Mouse (Mus musculus): Measurements from ENCODE around the gene Tmco4. TPM values are rescaled to one million over a fixed set of nuclear protein-coding genes. Genes with fewer than 3 reads are reported as not detected.

The Tmco4 gene
- polyA plus RNA-seq, 1 experiment from 2014 or later = 12.7 TPM

- H3K4me2 ChIP-seq (ENCODE audit: low read depth, low read length) = peak overlapping the region; percentile 4; the same call in 1 of the 2 replicates
- H3K27me3 ChIP-seq (ENCODE audit: control insufficient read depth, insufficient read depth, low read length) = no peaks in the 10 kb centered on the region
- H3K9me3 ChIP-seq (replicated peaks; ENCODE audit: control insufficient read depth, low read length) = no peaks in the 10 kb centered on the region
- no peak overlapping the region for H3K9ac ChIP-seq (ENCODE audit: low read length)
- H3K4me3 ChIP-seq (replicated peaks; ENCODE audit: low read length) = no peak overlapping the region
- H3K4me1 ChIP-seq (ENCODE audit: control insufficient read depth, insufficient read depth, low read length) = 0 out of 2 replicates have a peak, but pooled peaks cover 3% of the 10 kb centered on the region
- 22% methylated on average over 12 of the region's 12 CpGs for WGBS
- ATAC-seq (ENCODE audit: insufficient read depth, low FRiP score) = no peak
- H3K36me3 ChIP-seq (ENCODE audit: control insufficient read depth, insufficient read depth, low read length) = no peaks in the 10 kb centered on the region
- no peak overlapping the region for H3K27ac ChIP-seq (ENCODE audit: low read length)
Observed at GRCm38 (mm10) chr4:138980771-138981420, 8.2 kb downstream of the Tmco4 start.

- ATAC-seq (ENCODE audit: insufficient read depth, low FRiP score) = peak; percentile 68; the same call in 1 of the 2 replicates
- Histone ChIP-seq H3K27me3 (ENCODE audit: control insufficient read depth, insufficient read depth, low read length) (no peaks in the 10 kb centered on the region), H3K4me1 (ENCODE audit: control insufficient read depth, insufficient read depth, low read length) (0 out of 2 replicates have a peak, but pooled peaks cover 3% of the 10 kb centered on the region), H3K36me3 (ENCODE audit: control insufficient read depth, insufficient read depth, low read length) (no peaks in the 10 kb centered on the region), H3K9me3 (replicated peaks; ENCODE audit: control insufficient read depth, low read length) (no peaks in the 10 kb centered on the region), H3K4me2 (ENCODE audit: low read depth, low read length) (peak overlapping the region; percentile 23; the same call in 1 of the 2 replicates), H3K4me3 (replicated peaks; ENCODE audit: low read length) (no peak overlapping the region), H3K27ac (ENCODE audit: low read length) (peak overlapping the region; percentile 58), H3K9ac (ENCODE audit: low read length) (no peak overlapping the region; the same call in 1 of the 2 replicates)
- 63% methylated on average over 3 of the region's 3 CpGs for WGBS
Observed at GRCm38 (mm10) chr4:138983422-138983821, 10.7 kb downstream of the Tmco4 start.

DNA sequence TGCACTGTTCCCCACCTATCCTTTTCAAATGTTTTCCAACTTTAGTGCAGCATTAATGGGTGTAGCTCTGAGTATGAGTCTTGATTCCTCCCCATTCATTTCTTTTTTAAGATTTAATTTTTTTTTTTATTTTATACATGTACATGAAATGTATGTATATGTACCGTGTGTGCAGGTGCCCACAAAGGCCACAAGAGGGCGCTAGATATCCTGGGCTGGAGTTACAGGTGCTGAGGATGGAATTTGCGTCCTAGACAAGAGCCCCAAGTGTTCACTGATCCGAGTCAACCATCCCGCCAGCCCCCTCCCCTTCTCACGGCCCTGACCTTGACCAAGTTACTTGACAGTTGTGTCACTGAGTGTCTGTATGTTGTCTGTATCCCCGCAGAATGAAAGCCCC lies 12.1 kb downstream of the Tmco4 start:
- H3K9ac ChIP-seq (ENCODE audit: low read length) = no peak overlapping the region
- no peaks in the 10 kb centered on the region for H3K9me3 ChIP-seq (replicated peaks; ENCODE audit: control insufficient read depth, low read length)
- no peak overlapping the region for H3K4me2 ChIP-seq (ENCODE audit: low read depth, low read length)
- 0 out of 2 replicates have a peak, but pooled peaks cover 3% of the 10 kb centered on the region for H3K4me1 ChIP-seq (ENCODE audit: control insufficient read depth, insufficient read depth, low read length)
- whole genome bisulfite sequencing = 74% methylated on average over 7 of the region's 7 CpGs
- no peaks in the 10 kb centered on the region for H3K27me3 ChIP-seq (ENCODE audit: control insufficient read depth, insufficient read depth, low read length)
- no peaks in the 10 kb centered on the region for H3K36me3 ChIP-seq (ENCODE audit: control insufficient read depth, insufficient read depth, low read length)
- ATAC-seq (ENCODE audit: insufficient read depth, low FRiP score) = no peak
- no peak overlapping the region for H3K4me3 ChIP-seq (replicated peaks; ENCODE audit: low read length)
- no peak overlapping the region for H3K27ac ChIP-seq (ENCODE audit: low read length)

DNA sequence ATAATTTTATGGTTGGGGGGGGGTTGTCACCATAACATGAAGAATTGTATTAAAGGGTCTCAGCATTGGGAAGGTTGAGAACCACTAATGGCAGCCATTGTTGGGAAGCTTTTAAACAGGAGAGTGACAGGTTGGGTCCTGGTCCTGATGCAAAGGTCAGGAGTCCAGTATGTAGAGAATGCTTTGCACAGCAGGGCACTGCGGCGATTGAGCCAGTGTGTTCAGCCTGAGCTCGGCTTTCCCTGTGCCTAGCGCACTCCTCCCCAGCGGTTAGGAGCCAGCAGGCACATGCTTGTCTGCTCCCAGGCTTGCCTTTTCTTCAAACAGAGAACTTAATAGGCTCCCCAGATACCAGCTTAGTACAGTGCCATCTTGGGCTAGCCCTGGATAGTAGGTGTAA lies 13.6 kb downstream of the Tmco4 start:
- H3K4me3 ChIP-seq (replicated peaks; ENCODE audit: low read length) = no peak overlapping the region
- H3K4me2 ChIP-seq (ENCODE audit: low read depth, low read length) = no peak overlapping the region
- no peaks in the 10 kb centered on the region for H3K4me1 ChIP-seq (ENCODE audit: control insufficient read depth, insufficient read depth, low read length)
- H3K27me3 ChIP-seq (ENCODE audit: control insufficient read depth, insufficient read depth, low read length) = no peaks in the 10 kb centered on the region
- 55% methylated on average over 5 of the region's 5 CpGs for WGBS
- no peak overlapping the region for H3K27ac ChIP-seq (ENCODE audit: low read length)
- no peak overlapping the region for H3K9ac ChIP-seq (ENCODE audit: low read length)
- no peaks in the 10 kb centered on the region for H3K36me3 ChIP-seq (ENCODE audit: control insufficient read depth, insufficient read depth, low read length)
- no peaks in the 10 kb centered on the region for H3K9me3 ChIP-seq (replicated peaks; ENCODE audit: control insufficient read depth, low read length)
- no peak for ATAC-seq (ENCODE audit: insufficient read depth, low FRiP score)

DNA sequence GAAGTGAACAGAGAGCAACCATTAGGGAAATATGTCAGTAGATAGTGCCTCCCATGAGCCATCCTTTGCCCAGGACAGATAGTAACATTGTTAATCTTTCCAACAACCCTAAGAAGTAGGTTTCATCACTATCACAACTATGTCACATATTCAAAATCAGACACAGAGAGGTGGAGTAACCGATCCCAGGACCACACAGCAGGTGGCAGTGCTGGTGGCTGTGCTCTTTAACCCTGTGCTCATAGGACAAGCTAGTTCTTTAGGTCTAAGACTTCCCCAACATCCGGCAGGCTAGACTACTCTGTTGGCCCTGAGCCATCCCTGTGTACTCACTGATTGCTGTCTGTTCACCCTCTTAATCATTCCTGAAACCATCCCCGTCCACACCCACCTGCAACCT lies 21.7 kb downstream of the Tmco4 start:
- no peaks in the 10 kb centered on the region; the same call in 1 of the 2 replicates for H3K9me3 ChIP-seq (replicated peaks; ENCODE audit: control insufficient read depth, low read length)
- no peaks in the 10 kb centered on the region for H3K27me3 ChIP-seq (ENCODE audit: control insufficient read depth, insufficient read depth, low read length)
- H3K36me3 ChIP-seq (ENCODE audit: control insufficient read depth, insufficient read depth, low read length) = no peaks in the 10 kb centered on the region
- H3K4me2 ChIP-seq (ENCODE audit: low read depth, low read length) = no peak overlapping the region
- no peak overlapping the region for H3K27ac ChIP-seq (ENCODE audit: low read length)
- WGBS = 69% methylated on average over 3 of the region's 3 CpGs
- no peak overlapping the region for H3K4me3 ChIP-seq (replicated peaks; ENCODE audit: low read length)
- H3K4me1 ChIP-seq (ENCODE audit: control insufficient read depth, insufficient read depth, low read length) = no peaks in the 10 kb centered on the region
- no peak for ATAC-seq (ENCODE audit: insufficient read depth, low FRiP score)
- no peak overlapping the region for H3K9ac ChIP-seq (ENCODE audit: low read length)

DNA sequence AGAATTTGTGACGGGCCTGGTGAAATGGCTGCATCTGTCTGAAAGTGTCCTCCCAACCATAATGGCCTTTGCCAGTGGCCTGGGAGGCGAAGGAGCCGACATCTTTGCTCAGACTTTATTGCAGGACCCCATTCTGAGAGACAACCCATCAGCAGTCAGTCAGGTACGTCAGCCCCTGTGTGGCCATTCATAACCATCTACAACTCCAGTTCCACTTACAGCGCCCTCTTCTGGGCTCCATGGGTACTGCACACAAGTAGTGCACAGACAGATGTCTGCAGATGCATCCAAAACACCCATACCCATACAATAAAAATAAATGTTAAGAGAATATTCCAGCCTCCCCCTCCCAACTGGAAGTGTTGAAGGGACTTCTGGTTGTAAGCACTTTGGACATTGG lies 23.7 kb downstream of the Tmco4 start:
- Histone ChIP-seq H3K4me3 (replicated peaks; ENCODE audit: low read length) (no peak overlapping the region), H3K36me3 (ENCODE audit: control insufficient read depth, insufficient read depth, low read length) (no peaks in the 10 kb centered on the region), H3K4me1 (ENCODE audit: control insufficient read depth, insufficient read depth, low read length) (no peaks in the 10 kb centered on the region), H3K9ac (ENCODE audit: low read length) (no peak overlapping the region), H3K4me2 (ENCODE audit: low read depth, low read length) (no peak overlapping the region), H3K9me3 (replicated peaks; ENCODE audit: control insufficient read depth, low read length) (no peaks in the 10 kb centered on the region; the same call in 1 of the 2 replicates), H3K27ac (ENCODE audit: low read length) (no peak overlapping the region), H3K27me3 (ENCODE audit: control insufficient read depth, insufficient read depth, low read length) (no peaks in the 10 kb centered on the region)
- no peak for ATAC-seq (ENCODE audit: insufficient read depth, low FRiP score)
- WGBS = 78% methylated on average over 5 of the region's 5 CpGs

DNA sequence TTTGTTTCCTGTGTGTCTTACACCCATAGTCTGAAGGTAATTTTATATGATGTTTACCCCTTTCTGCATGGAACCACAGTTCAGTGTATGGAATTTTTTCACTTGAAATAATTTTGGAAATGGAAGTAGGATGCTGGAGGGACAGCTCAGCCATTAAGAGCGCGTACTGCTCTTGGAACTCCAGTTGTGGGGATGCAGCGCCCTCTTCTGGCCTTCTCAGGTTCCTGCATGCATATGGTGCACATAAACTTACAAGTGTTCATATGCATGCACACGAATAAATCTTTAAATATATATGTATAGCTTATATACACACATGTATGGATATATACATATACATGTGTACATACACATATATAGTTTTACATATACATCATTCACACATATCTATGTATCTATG lies 24.4 kb downstream of the Tmco4 start:
- ATAC-seq (ENCODE audit: insufficient read depth, low FRiP score) = no peak
- WGBS = 84% methylated on average over 4 of the region's 4 CpGs

DNA sequence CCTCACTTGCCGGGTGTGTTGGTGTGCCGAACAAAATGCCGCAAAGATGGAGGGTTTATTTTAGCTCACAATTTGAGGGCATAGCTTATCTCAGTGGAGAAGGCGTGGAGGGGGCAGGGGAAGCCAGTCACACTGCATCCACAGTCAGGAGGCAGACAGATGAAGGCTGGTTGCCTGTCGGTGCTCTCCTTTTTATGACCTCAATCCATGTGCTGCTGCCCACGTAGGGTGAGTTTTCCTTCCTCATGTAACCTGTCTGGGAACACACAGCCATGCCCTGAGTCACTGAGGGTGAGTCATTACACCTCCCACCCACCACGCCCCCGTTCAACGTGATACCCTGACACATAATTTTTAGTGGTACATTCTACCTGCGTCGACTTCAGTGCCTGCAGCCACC lies 25.9 kb downstream of the Tmco4 start:
- no peak overlapping the region for H3K4me2 ChIP-seq (ENCODE audit: low read depth, low read length)
- WGBS = 74% methylated on average over 11 of the region's 11 CpGs
- H3K4me1 ChIP-seq (ENCODE audit: control insufficient read depth, insufficient read depth, low read length) = no peaks in the 10 kb centered on the region
- ATAC-seq (ENCODE audit: insufficient read depth, low FRiP score) = peak; percentile 61; the same call in 1 of the 2 replicates
- H3K27me3 ChIP-seq (ENCODE audit: control insufficient read depth, insufficient read depth, low read length) = no peaks in the 10 kb centered on the region
- H3K9ac ChIP-seq (ENCODE audit: low read length) = no peak overlapping the region
- H3K27ac ChIP-seq (ENCODE audit: low read length) = no peak overlapping the region
- H3K36me3 ChIP-seq (ENCODE audit: control insufficient read depth, insufficient read depth, low read length) = no peaks in the 10 kb centered on the region
- no peaks in the 10 kb centered on the region; the same call in 1 of the 2 replicates for H3K9me3 ChIP-seq (replicated peaks; ENCODE audit: control insufficient read depth, low read length)
- H3K4me3 ChIP-seq (replicated peaks; ENCODE audit: low read length) = no peak overlapping the region

More for the DNA sequence above, 24.4 kb downstream of the Tmco4 start:
- no peak overlapping the region for H3K9ac ChIP-seq (ENCODE audit: low read length)
- no peaks in the 10 kb centered on the region for H3K27me3 ChIP-seq (ENCODE audit: control insufficient read depth, insufficient read depth, low read length)
- H3K4me3 ChIP-seq (replicated peaks; ENCODE audit: low read length) = no peak overlapping the region
- no peaks in the 10 kb centered on the region for H3K36me3 ChIP-seq (ENCODE audit: control insufficient read depth, insufficient read depth, low read length)
- H3K27ac ChIP-seq (ENCODE audit: low read length) = no peak overlapping the region
- no peaks in the 10 kb centered on the region for H3K4me1 ChIP-seq (ENCODE audit: control insufficient read depth, insufficient read depth, low read length)
- H3K9me3 ChIP-seq (replicated peaks; ENCODE audit: control insufficient read depth, low read length) = no peaks in the 10 kb centered on the region; the same call in 1 of the 2 replicates
- no peak overlapping the region for H3K4me2 ChIP-seq (ENCODE audit: low read depth, low read length)

DNA sequence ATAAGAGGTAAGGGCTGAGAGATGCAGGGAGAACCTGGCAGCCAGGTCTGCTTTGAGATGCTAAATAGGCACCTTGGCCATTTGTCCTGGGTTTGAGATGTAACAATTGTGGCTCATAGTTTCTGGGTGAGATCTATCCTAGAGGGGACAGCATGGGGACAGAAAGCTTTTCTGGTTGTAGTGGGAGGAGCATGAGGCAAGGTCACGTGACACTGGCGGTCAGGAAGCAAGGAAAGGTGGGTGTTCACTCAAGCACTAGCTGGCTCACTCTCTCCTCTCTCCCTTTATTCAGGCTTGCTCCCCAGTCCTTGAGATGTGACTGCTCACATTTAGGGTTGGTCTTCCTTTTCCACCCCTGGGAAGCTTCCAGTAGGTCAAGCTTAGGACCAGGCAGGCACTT lies 28.3 kb downstream of the Tmco4 start:
- Histone ChIP-seq H3K27me3 (ENCODE audit: control insufficient read depth, insufficient read depth, low read length) (no peaks in the 10 kb centered on the region), H3K9me3 (replicated peaks; ENCODE audit: control insufficient read depth, low read length) (no peaks in the 10 kb centered on the region; the same call in 1 of the 2 replicates), H3K36me3 (ENCODE audit: control insufficient read depth, insufficient read depth, low read length) (no peaks in the 10 kb centered on the region), H3K4me1 (ENCODE audit: control insufficient read depth, insufficient read depth, low read length) (no peaks in the 10 kb centered on the region), H3K4me2 (ENCODE audit: low read depth, low read length) (no peak overlapping the region), H3K4me3 (replicated peaks; ENCODE audit: low read length) (no peak overlapping the region), H3K9ac (ENCODE audit: low read length) (no peak overlapping the region), H3K27ac (ENCODE audit: low read length) (no peak overlapping the region)
- WGBS = 63% methylated on average over 2 of the region's 2 CpGs
- ATAC-seq (ENCODE audit: insufficient read depth, low FRiP score) = no peak

All from stomach, embryonic 16.5 days (tissue).